Mouse (Mus musculus): ENCODE results near the gene Rpl4.
"Not testable (repeated sequence)": the region's sequence is repeated elsewhere in the genome, so short reads cannot be mapped to it uniquely, and the experiment has no call there.

GRCm38 (mm10) chr9:64124846-64125245, 48.3 kb upstream of the Rpl4 start:
- TF ChIP-seq CTCF (IDR thresholded peaks at IDR 0.05; ENCODE audit: borderline replicate concordance, insufficient read depth, low read length); POLR2A (IDR thresholded peaks at IDR 0.05; ENCODE audit: low read depth, low read length): not testable (repeated sequence)
